Mouse (Mus musculus) cerebellum, adult 2 months (tissue): ENCODE data around the gene Galk2.

ENCODE experiments used
- CTCF ChIP-seq: fragments of 200-500 bp; IDR thresholded peaks from 2 replicates; pipeline ENCODE4 v1.5.1; 2011; ENCODE audit warnings: low read depth, mild to moderate bottlenecking, control low read depth, low read length, moderate library complexity, borderline replicate concordance; ENCODE audit not compliant: insufficient read depth
- POLR2A ChIP-seq: fragments of 200-500 bp; IDR thresholded peaks from 2 replicates; pipeline ENCODE4 v1.6.1; 2011; ENCODE audit warnings: low read length, control low read depth, borderline replicate concordance; ENCODE audit not compliant: insufficient read depth

GRCm38 (mm10) chr2:126002291-126002690 is 143.4 kb downstream of the Galk2 start:
- TF ChIP-seq CTCF (no peak), POLR2A (no peak)
